18 mouse cellular contexts compared by ENCODE assay signal in genomic region chr10:53914974-53915609, GRCm38 (mm10).
DNase-seq lines count a peak whose midpoint lies in the region; ATAC-seq and TF ChIP-seq lines count a peak whose summit lies in the region.
"Had no signal": no experiment of that assay in that cellular context is flagged by ENCODE, and none has a peak within 500 bp of the region (broad histone marks: within the 10 kb centered on the region; RNA-seq: fewer than 3 reads in every experiment).

No protein-coding gene starts in this region.

- peak overlapping the region; percentile 19; the same call in 1 of the 2 replicates for H3K27ac ChIP-seq in kidney, postnatal 0 days
- H3K27ac ChIP-seq in midbrain, embryonic 12.5 days (replicated peaks), result no peak overlapping the region; the same call in 1 of the 2 replicates
- no peak overlapping the region for H3K27ac ChIP-seq in midbrain, embryonic 10.5 days (replicated peaks)
- H3K27ac ChIP-seq: forebrain, embryonic 12.5 days; hindbrain, embryonic 10.5 days; limb, embryonic 15.5 days had no signal

- peak; percentile 59; the same call in 1 of the 2 replicates for ATAC-seq in kidney, postnatal 0 days (replicated peaks; ENCODE audit: low FRiP score, low read depth)
- ATAC-seq in midbrain, embryonic 12.5 days (ENCODE audit: low FRiP score, low read depth), result peak; percentile 58

- no peaks in the 10 kb centered on the region for H3K9me3 ChIP-seq in kidney, postnatal 0 days (replicated peaks; ENCODE audit: low read length)
- no peaks in the 10 kb centered on the region for H3K9me3 ChIP-seq in midbrain, embryonic 12.5 days
- H3K9me3 ChIP-seq in midbrain, embryonic 10.5 days (replicated peaks), result no peaks in the 10 kb centered on the region
- H3K9me3 ChIP-seq: forebrain, embryonic 12.5 days; hindbrain, embryonic 10.5 days; limb, embryonic 15.5 days had no signal

- H3K9ac ChIP-seq in kidney, postnatal 0 days (ENCODE audit: low read depth, low read length), result no peak overlapping the region
- no peak overlapping the region for H3K9ac ChIP-seq in midbrain, embryonic 12.5 days (replicated peaks)
- H3K9ac ChIP-seq: forebrain, embryonic 12.5 days; limb, embryonic 15.5 days had no signal

- H3K36me3 ChIP-seq in kidney, postnatal 0 days (ENCODE audit: insufficient read depth, low read length), result no peaks in the 10 kb centered on the region
- H3K36me3 ChIP-seq in midbrain, embryonic 12.5 days, result no peaks in the 10 kb centered on the region
- no peaks in the 10 kb centered on the region for H3K36me3 ChIP-seq in midbrain, embryonic 10.5 days
- H3K36me3 ChIP-seq: forebrain, embryonic 12.5 days; hindbrain, embryonic 10.5 days had no signal

- DNase-seq in embryo, embryonic 11 days, result peak; percentile 17
- no peak for DNase-seq in embryo, embryonic 10 days (ENCODE audit: low spot score)
- DNase-seq in kidney, postnatal 0 days (ENCODE audit: low spot score), result peak; percentile 91
- no peak for DNase-seq in kidney, adult 9 months
- DNase-seq in midbrain, embryonic 10.5 days (ENCODE audit: low spot score), result no peak
- peak; percentile 23 for DNase-seq in mesoderm, embryonic 11.5 days (ENCODE audit: low read depth, low spot score)
- DNase-seq in Muller cell, postnatal 12 days (ENCODE audit: inconsistent ontology term), result no peak
- DNase-seq: adrenal gland, postnatal 10 days; cerebellum, adult 8-10 months; gastrocnemius, postnatal 25 days; layer of hippocampus, postnatal 36 days; right cerebral cortex, adult 18-20 months; thymus, postnatal 14 days had no signal

- no peaks in the 10 kb centered on the region for H3K4me1 ChIP-seq in kidney, postnatal 0 days (replicated peaks; ENCODE audit: insufficient read depth, low read length)
- no peaks in the 10 kb centered on the region for H3K4me1 ChIP-seq in midbrain, embryonic 12.5 days
- H3K4me1 ChIP-seq in midbrain, embryonic 10.5 days, result no peaks in the 10 kb centered on the region
- H3K4me1 ChIP-seq: forebrain, embryonic 12.5 days; hindbrain, embryonic 10.5 days; limb, embryonic 15.5 days had no signal

- H3K27me3 ChIP-seq in kidney, postnatal 0 days (ENCODE audit: insufficient read depth, low read length), result no peaks in the 10 kb centered on the region
- no peaks in the 10 kb centered on the region for H3K27me3 ChIP-seq in midbrain, embryonic 12.5 days
- no peaks in the 10 kb centered on the region for H3K27me3 ChIP-seq in midbrain, embryonic 10.5 days (ENCODE audit: low read depth, poor library complexity, severe bottlenecking)
- H3K27me3 ChIP-seq: CH12.LX; forebrain, embryonic 12.5 days; limb, embryonic 15.5 days had no signal

- TF ChIP-seq CTCF in kidney, postnatal 0 days (IDR thresholded peaks at IDR 0.05; ENCODE audit: low read depth), result no peak

- 40% methylated on average over 8 of the region's 8 CpGs for WGBS in kidney, postnatal 0 days
- WGBS in midbrain, embryonic 12.5 days, result 71% methylated on average over 8 of the region's 8 CpGs
- WGBS in midbrain, embryonic 10.5 days, result 80% methylated on average over 8 of the region's 8 CpGs

- no peak overlapping the region for H3K4me3 ChIP-seq in kidney, postnatal 0 days (replicated peaks; ENCODE audit: low read depth, low read length)
- H3K4me3 ChIP-seq in midbrain, embryonic 12.5 days, result no peak overlapping the region
- no peak overlapping the region for H3K4me3 ChIP-seq in midbrain, embryonic 10.5 days
- H3K4me3 ChIP-seq: forebrain, embryonic 12.5 days; hindbrain, embryonic 10.5 days; limb, embryonic 15.5 days had no signal

- H3K4me2 ChIP-seq in kidney, postnatal 0 days (ENCODE audit: low read length), result peak overlapping the region; percentile 16; the same call in 1 of the 2 replicates
- H3K4me2 ChIP-seq in midbrain, embryonic 12.5 days (replicated peaks), result no peak overlapping the region
- H3K4me2 ChIP-seq: forebrain, embryonic 12.5 days; limb, embryonic 15.5 days had no signal

Comparison
In these comparisons a context has a peak if more than half of its experiments do, and no peak if none do; other contexts are left out.
1. DNase-seq: peak in embryo, embryonic 11 days (single experiment), kidney, postnatal 0 days (single experiment) and mesoderm, embryonic 11.5 days (single experiment); none in embryo, embryonic 10 days (single experiment), kidney, adult 9 months (single experiment), midbrain, embryonic 10.5 days (single experiment) and Muller cell, postnatal 12 days (single experiment).